Mouse (Mus musculus) liver, embryonic 16.5 days (tissue): ENCODE measurements around the gene Efr3b. TPM values are rescaled to one million over a fixed set of nuclear protein-coding genes. Genes with fewer than 3 reads are reported as not detected.
A peak's percentile ranks its signal among the peaks of the same experiment; 100 is the strongest.

Experiments
- ATAC-seq: fragments of 200-750 bp; cut with Nextera tagmentation; 2 replicates; pipeline ENCODE4 v1.8.0; 2017; ENCODE audit warnings: low read depth, mild to moderate bottlenecking, moderate number of reproducible peaks, moderate library complexity
- H3K27ac ChIP-seq: fragments of 300-500 bp; sonication (generic); 2 replicates; pipeline ENCODE4 v1.5.1; 2014; ENCODE audit warnings: mild to moderate bottlenecking, low read length
- H3K27me3 ChIP-seq: fragments of 300-500 bp; sonication (generic); 2 replicates; pipeline ENCODE4 v1.6.1; 2014; ENCODE audit warnings: low read depth, low read length, mixed read lengths; ENCODE audit not compliant: control insufficient read depth, insufficient read depth
- H3K36me3 ChIP-seq: fragments of 300-500 bp; sonication (generic); 2 replicates; pipeline ENCODE4 v1.6.1; 2014; ENCODE audit warnings: mild to moderate bottlenecking; ENCODE audit not compliant: control insufficient read depth, insufficient read depth
- H3K4me1 ChIP-seq: fragments of 300-500 bp; sonication (generic); 2 replicates; pipeline ENCODE4 v1.6.1; 2014; ENCODE audit warnings: low read depth, low read length, mixed read lengths; ENCODE audit not compliant: control insufficient read depth
- H3K4me2 ChIP-seq: fragments of 300-500 bp; sonication (generic); 2 replicates; pipeline ENCODE4 v1.6.1; 2014; ENCODE audit warnings: low read depth, low read length, mixed read lengths
- H3K4me3 ChIP-seq: fragments of 300-500 bp; sonication (generic); 2 replicates; pipeline ENCODE4 v1.5.1; 2014; ENCODE audit warnings: low read depth, mild to moderate bottlenecking, low read length
- H3K9ac ChIP-seq: fragments of 300-500 bp; sonication (generic); 2 replicates; pipeline ENCODE4 v1.6.1; 2014; ENCODE audit warnings: low read depth, low read length
- H3K9me3 ChIP-seq: fragments of 300-500 bp; sonication (generic); replicated peaks from 2 replicates; pipeline ENCODE4 v1.6.1; 2016; ENCODE audit warnings: low read length; ENCODE audit not compliant: control insufficient read depth
- WGBS: fragments of 180-500 bp; shearing (Covaris S2); extraction: QIAGEN DNeasy Blood & Tissue Kit; methylation state at CpG from one replicate; pipeline ENCODE4 v1.1.7; 2014; ENCODE audit not compliant: insufficient replicate concordance; 5-methylcytosine and 5-hydroxymethylcytosine counted together
- polyA plus RNA-seq: library from polyadenylated mRNA; unstranded; fragments of >200 nt; fragmentation: Nextera tagmentation; extraction: Ambion mirVana; gene quantifications from 2 replicates; pipeline ENCODE4 v1.2.1, GENCODE M21; 2015

Efr3b gene
- polyA plus RNA-seq, 1 experiment from 2014 or later, result 0.08 TPM

DNA sequence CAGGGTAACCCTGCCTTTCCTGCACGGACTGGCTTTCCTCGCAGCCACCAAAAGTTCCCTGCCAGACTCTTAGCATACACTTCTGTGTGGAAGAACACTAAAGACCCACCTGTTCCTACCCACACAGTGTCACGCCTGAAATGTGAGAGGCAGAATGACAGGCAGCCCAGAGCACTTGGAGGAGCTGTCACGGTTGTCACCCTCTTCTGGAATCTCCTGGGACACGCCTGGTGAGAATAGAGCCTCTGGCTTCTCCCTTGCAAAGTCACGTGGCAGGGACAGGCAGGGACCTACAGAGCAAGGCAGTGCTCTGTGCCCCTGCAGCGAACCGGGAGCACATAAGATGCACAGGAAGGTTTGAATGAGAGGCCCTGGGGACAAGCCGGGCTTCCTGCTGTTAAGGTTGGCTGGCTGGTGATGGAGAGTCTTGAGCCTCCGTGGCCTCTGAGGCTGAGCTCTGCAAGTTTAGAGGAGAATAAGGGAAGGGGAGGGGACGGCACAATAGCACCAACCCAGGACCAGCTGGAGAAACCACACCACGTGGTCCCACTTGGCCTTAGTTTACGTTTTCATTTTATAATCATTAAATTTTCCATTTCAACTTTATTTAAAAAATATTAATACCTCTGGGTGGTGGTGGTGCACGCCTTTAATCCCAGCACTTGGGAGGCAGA is 120.9 kb downstream of the Efr3b start:
- no peaks in the 10 kb centered on the region for H3K9me3 ChIP-seq
- H3K9ac ChIP-seq, result no peak overlapping the region
- H3K4me3 ChIP-seq, result no peak overlapping the region
- no peaks in the 10 kb centered on the region for H3K36me3 ChIP-seq
- no peaks in the 10 kb centered on the region for H3K27me3 ChIP-seq
- no peak overlapping the region for H3K27ac ChIP-seq
- no peaks in the 10 kb centered on the region; the same call in 1 of the 2 replicates for H3K4me1 ChIP-seq
- H3K4me2 ChIP-seq, result no peak overlapping the region
- 33% methylated on average over 14 of the region's 14 CpGs for whole genome bisulfite sequencing
- no peak for ATAC-seq

- no peaks in the 10 kb centered on the region; the same call in 1 of the 2 replicates for H3K4me1 ChIP-seq
- no peak overlapping the region for H3K4me2 ChIP-seq
- no peaks in the 10 kb centered on the region for H3K9me3 ChIP-seq
- WGBS, result 64% methylated on average over 3 of the region's 3 CpGs
- H3K27ac ChIP-seq, result no peak overlapping the region
- no peak overlapping the region for H3K4me3 ChIP-seq
- H3K9ac ChIP-seq, result no peak overlapping the region
- H3K27me3 ChIP-seq, result no peaks in the 10 kb centered on the region
- peak; percentile 16; the same call in 1 of the 2 replicates for ATAC-seq
- H3K36me3 ChIP-seq, result no peaks in the 10 kb centered on the region
These were observed 122.9 kb downstream of the Efr3b start for GRCm38 (mm10) chr12:3915852-3916251.

Other genes starting within 250 kb of the Efr3b start
- 16.8 and 18.2 TPM in 2 replicates for gene Dnmt3a, start 232.9 kb downstream of the Efr3b start, polyA plus RNA-seq
- 0.28 and 0.34 TPM in 2 replicates for gene Pomc, start 84.0 kb downstream of the Efr3b start, polyA plus RNA-seq
- 0.94 and 1.2 TPM in 2 replicates for gene Dnajc27, start 43.7 kb upstream of the Efr3b start, polyA plus RNA-seq
- 1.0 and 1.1 TPM in 2 replicates for gene Adcy3, start 94.2 kb upstream of the Efr3b start, polyA plus RNA-seq
- gene Ptrhd1, start 195.1 kb upstream of the Efr3b start, polyA plus RNA-seq, result 2.0 and 2.3 TPM in 2 replicates
- gene Cenpo, start 195.4 kb upstream of the Efr3b start, polyA plus RNA-seq, result 8.3 and 9.3 TPM in 2 replicates